ENCODE assay signal across 8 mouse cellular contexts in genomic region chr3:69041298-69041697, GRCm38 (mm10). TPM values are rescaled to one million over a fixed set of nuclear protein-coding genes. Genes with fewer than 3 reads are reported as not detected.
DNase-seq lines count a peak whose midpoint lies in the region; ATAC-seq and TF ChIP-seq lines count a peak whose summit lies in the region.

No protein-coding gene starts in this region.

- H3K27me3 ChIP-seq in kidney, embryonic 14.5 days (ENCODE audit: control insufficient read depth, insufficient read depth, low read length): no peaks in the 10 kb centered on the region
- no peaks in the 10 kb centered on the region for H3K27me3 ChIP-seq in embryonic facial prominence, embryonic 14.5 days (replicated peaks; ENCODE audit: control insufficient read depth, insufficient read depth, low read length)
- no peaks in the 10 kb centered on the region for H3K27me3 ChIP-seq in liver, embryonic 14.5 days (ENCODE audit: control insufficient read depth, insufficient read depth, low read length)

- DNase-seq in kidney, postnatal 10 days: no peak
- DNase-seq in embryonic facial prominence, embryonic 14.5 days (ENCODE audit: low spot score): no peak
- no peak for DNase-seq in liver, embryonic 14.5 days (ENCODE audit: low read depth in 3 of 3, low spot score in 3 of 3)
- no peak for DNase-seq in left cerebral cortex, postnatal 10 days (ENCODE audit: extremely low spot score in 1 of 2, low spot score in 2 of 2)
- DNase-seq in embryo, embryonic 11 days: no peak
- no peak for DNase-seq in c-Kit-positive CD71-positive TER-119-positive erythroid progenitor cells, embryonic 14.5 days (ENCODE audit: low spot score)

- no peak for ATAC-seq in kidney, embryonic 14.5 days (ENCODE audit: low FRiP score, low TSS enrichment)
- ATAC-seq in CD4-positive, CD25-positive, alpha-beta regulatory T cell, adult 4 months: peak; percentile 44
- ATAC-seq in embryonic facial prominence, embryonic 14.5 days (ENCODE audit: low read depth): no peak
- ATAC-seq in liver, embryonic 14.5 days (ENCODE audit: insufficient read depth): no peak

- no peaks in the 10 kb centered on the region for H3K9me3 ChIP-seq in kidney, embryonic 14.5 days (ENCODE audit: control insufficient read depth, low read length)
- H3K9me3 ChIP-seq in embryonic facial prominence, embryonic 14.5 days (ENCODE audit: control insufficient read depth, low read length): no peaks in the 10 kb centered on the region
- no peaks in the 10 kb centered on the region for H3K9me3 ChIP-seq in liver, embryonic 14.5 days (ENCODE audit: control insufficient read depth, low read length)

- H3K27ac ChIP-seq in kidney, embryonic 14.5 days (ENCODE audit: low read depth, low read length): no peak overlapping the region
- H3K27ac ChIP-seq in embryonic facial prominence, embryonic 14.5 days (replicated peaks; ENCODE audit: low read depth, low read length): no peak overlapping the region
- peak overlapping the region; percentile 46 for H3K27ac ChIP-seq in liver, embryonic 14.5 days

- peaks cover 28% of the 10 kb centered on the region for H3K36me3 ChIP-seq in kidney, embryonic 14.5 days (ENCODE audit: control insufficient read depth, insufficient read depth, low read length)
- H3K36me3 ChIP-seq in embryonic facial prominence, embryonic 14.5 days (ENCODE audit: control insufficient read depth, insufficient read depth, low read length): peaks cover 22% of the 10 kb centered on the region
- H3K36me3 ChIP-seq in liver, embryonic 14.5 days (replicated peaks; ENCODE audit: control insufficient read depth, insufficient read depth, low read depth): peaks cover 61% of the 10 kb centered on the region

- H3K4me3 ChIP-seq in kidney, embryonic 14.5 days (ENCODE audit: low read length): peak overlapping the region; percentile 26
- H3K4me3 ChIP-seq in embryonic facial prominence, embryonic 14.5 days (ENCODE audit: low read depth, low read length): no peak overlapping the region; the same call in 1 of the 2 replicates
- H3K4me3 ChIP-seq in liver, embryonic 14.5 days (ENCODE audit: insufficient read depth in 1 of 2, low read depth in 2 of 2, low read length in 2 of 2): peak overlapping the region; percentile 63 to 76

- TF ChIP-seq CTCF in liver, embryonic 14.5 days (IDR thresholded peaks at IDR 0.05; ENCODE audit: low read depth): no peak

- 63% methylated on average over 5 of the region's 5 CpGs for WGBS in kidney, embryonic 14.5 days
- WGBS in embryonic facial prominence, embryonic 14.5 days: 66% methylated on average over 5 of the region's 5 CpGs
- 44% methylated on average over 5 of the region's 5 CpGs for WGBS in liver, embryonic 14.5 days (ENCODE audit: insufficient replicate concordance)

- peaks cover 6% of the 10 kb centered on the region; the same call in 1 of the 2 replicates for H3K4me1 ChIP-seq in kidney, embryonic 14.5 days (ENCODE audit: control insufficient read depth, insufficient read depth, low read length)
- peaks cover 11% of the 10 kb centered on the region; the same call in 1 of the 2 replicates for H3K4me1 ChIP-seq in embryonic facial prominence, embryonic 14.5 days (ENCODE audit: control insufficient read depth, insufficient read depth, low read length)
- peaks cover 20 to 25% of the 10 kb centered on the region in 2 experiments for H3K4me1 ChIP-seq in liver, embryonic 14.5 days (replicated peaks; ENCODE audit: control insufficient read depth in 2 of 2, insufficient read depth in 2 of 2, low read length in 1 of 2)

- peak overlapping the region; percentile 21 for H3K4me2 ChIP-seq in kidney, embryonic 14.5 days (replicated peaks; ENCODE audit: low read depth, low read length)
- peak overlapping the region; percentile 45 for H3K4me2 ChIP-seq in embryonic facial prominence, embryonic 14.5 days (ENCODE audit: low read depth, low read length)
- peak overlapping the region; percentile 86 for H3K4me2 ChIP-seq in liver, embryonic 14.5 days (ENCODE audit: low read depth)

- intact Hi-C loops in left cerebral cortex, postnatal 10 days (cut with DNase I): loop anchor here (5.0 kb wide), 1 partner anchor 34 kb away; no protein-coding TSS in a partner anchor

- no peak for TF ChIP-seq EP300 in liver, embryonic 14.5 days (IDR thresholded peaks at IDR 0.05; ENCODE audit: low read depth)

- no peak overlapping the region for H3K9ac ChIP-seq in kidney, embryonic 14.5 days (ENCODE audit: low read depth, low read length)
- H3K9ac ChIP-seq in embryonic facial prominence, embryonic 14.5 days (ENCODE audit: low read depth, low read length): no peak overlapping the region
- H3K9ac ChIP-seq in liver, embryonic 14.5 days (replicated peaks): peak overlapping the region; percentile 69

RNA-seq across cellular contexts. Expression of gene Trim59, which starts 3.3 kb away (rescaled TPM):
- polyA plus RNA-seq in kidney, embryonic 14.5 days (2014; fragmentation: Nextera tagmentation; extraction: Ambion mirVana): 112 and 164 TPM in 2 replicates
- polyA plus RNA-seq in CD4-positive, CD25-positive, alpha-beta regulatory T cell, adult 4 months (2017; shearing (Covaris generic)): 10 to 100 TPM; 32.7 to 40.1 TPM
- 75.9 and 86.7 TPM in 2 replicates for polyA plus RNA-seq in embryonic facial prominence, embryonic 14.5 days (2014; fragmentation: Nextera tagmentation; extraction: Ambion mirVana)
- 20.1 and 39.0 TPM in 2 replicates for polyA plus RNA-seq in liver, embryonic 14.5 days (2012; rRNA removed)
- 121 and 136 TPM in 2 replicates for polyA plus RNA-seq in liver, embryonic 14.5 days (2014; fragmentation: Nextera tagmentation; extraction: Ambion mirVana)
- total RNA-seq in left cerebral cortex, postnatal 10 days (2021): 1 to 10 TPM; 4.3 to 6.9 TPM

RNA-seq across cellular contexts. Expression of gene Smc4, which starts 36.8 kb away (rescaled TPM):
- polyA plus RNA-seq in kidney, embryonic 14.5 days (2014; fragmentation: Nextera tagmentation; extraction: Ambion mirVana): 189 and 208 TPM in 2 replicates
- 100 to 1,000 TPM; 450 to 528 TPM for polyA plus RNA-seq in CD4-positive, CD25-positive, alpha-beta regulatory T cell, adult 4 months (2017; shearing (Covaris generic))
- polyA plus RNA-seq in embryonic facial prominence, embryonic 14.5 days (2014; fragmentation: Nextera tagmentation; extraction: Ambion mirVana): 121 and 127 TPM in 2 replicates
- polyA plus RNA-seq in liver, embryonic 14.5 days (2012; rRNA removed): 18.6 and 50.6 TPM in 2 replicates
- polyA plus RNA-seq in liver, embryonic 14.5 days (2014; fragmentation: Nextera tagmentation; extraction: Ambion mirVana): 124 and 143 TPM in 2 replicates
- total RNA-seq in left cerebral cortex, postnatal 10 days (2021): 10 to 100 TPM in 1 of 2 experiments, 1 to 10 TPM in 1; 9.2 to 11.9 TPM

RNA-seq across cellular contexts. Expression of gene Ift80, which starts 36.9 kb away (rescaled TPM):
- polyA plus RNA-seq in kidney, embryonic 14.5 days (2014; fragmentation: Nextera tagmentation; extraction: Ambion mirVana): 11.3 and 22.1 TPM in 2 replicates
- polyA plus RNA-seq in CD4-positive, CD25-positive, alpha-beta regulatory T cell, adult 4 months (2017; shearing (Covaris generic)): 100 to 1,000 TPM; 165 to 175 TPM
- 17.5 and 18.3 TPM in 2 replicates for polyA plus RNA-seq in embryonic facial prominence, embryonic 14.5 days (2014; fragmentation: Nextera tagmentation; extraction: Ambion mirVana)
- 7.8 and 9.7 TPM in 2 replicates for polyA plus RNA-seq in liver, embryonic 14.5 days (2012; rRNA removed)
- 6.2 and 6.4 TPM in 2 replicates for polyA plus RNA-seq in liver, embryonic 14.5 days (2014; fragmentation: Nextera tagmentation; extraction: Ambion mirVana)
- total RNA-seq in left cerebral cortex, postnatal 10 days (2021): 10 to 100 TPM; 11.8 to 12.4 TPM

Comparison
In these comparisons a context has a peak if more than half of its experiments do, and no peak if none do; other contexts are left out.
1. H3K4me2 ChIP-seq: peak in every context shown above with its lines; median percentile 86 in liver, embryonic 14.5 days; 45 in embryonic facial prominence, embryonic 14.5 days; 21 in kidney, embryonic 14.5 days.